Mouse (Mus musculus) gastrocnemius, postnatal 10 days (tissue): Measurements from ENCODE around the gene Bnc2. TPM values are rescaled to one million over a fixed set of nuclear protein-coding genes. Genes with fewer than 3 reads are reported as not detected.
A peak's percentile ranks its signal among the peaks of the same experiment; 100 is the strongest.

Experiments
- DNase-seq: peaks from one replicate; pipeline ENCODE4 v3.0.0; 2021; ENCODE audit warnings: mixed read lengths
- total RNA-seq, 2 experiments: library from RNA; stranded (reverse); gene quantifications; 2 replicates each; pipeline ENCODE4 v1.2.3; 2021

Gene Bnc2
- total RNA-seq, 2 experiments from 2014 or later, result 8.0 to 11.0 TPM

DNA sequence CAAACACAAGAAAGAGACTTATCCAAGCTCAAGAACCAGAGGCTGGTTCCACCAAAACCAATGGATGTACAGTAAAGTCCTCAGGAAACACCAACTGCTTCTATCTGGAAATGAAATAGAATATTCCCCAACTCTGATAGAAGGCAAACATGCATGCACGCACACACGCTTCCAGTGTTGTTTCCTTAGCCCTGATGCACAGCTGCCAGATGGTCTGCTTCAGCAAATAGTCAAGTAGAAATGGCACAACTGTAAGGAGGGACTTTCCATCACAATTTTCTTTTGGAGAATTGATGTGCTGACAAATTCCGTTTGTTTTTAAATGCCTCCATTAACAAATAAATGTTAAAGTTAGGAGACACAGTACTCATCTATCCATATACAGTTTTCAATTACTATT is 247.1 kb downstream of the Bnc2 start:
- no peak for DNase-seq

GRCm38 (mm10) chr4:84411431-84411830 is 263.6 kb downstream of the Bnc2 start:
- DNase-seq, result no peak

DNA sequence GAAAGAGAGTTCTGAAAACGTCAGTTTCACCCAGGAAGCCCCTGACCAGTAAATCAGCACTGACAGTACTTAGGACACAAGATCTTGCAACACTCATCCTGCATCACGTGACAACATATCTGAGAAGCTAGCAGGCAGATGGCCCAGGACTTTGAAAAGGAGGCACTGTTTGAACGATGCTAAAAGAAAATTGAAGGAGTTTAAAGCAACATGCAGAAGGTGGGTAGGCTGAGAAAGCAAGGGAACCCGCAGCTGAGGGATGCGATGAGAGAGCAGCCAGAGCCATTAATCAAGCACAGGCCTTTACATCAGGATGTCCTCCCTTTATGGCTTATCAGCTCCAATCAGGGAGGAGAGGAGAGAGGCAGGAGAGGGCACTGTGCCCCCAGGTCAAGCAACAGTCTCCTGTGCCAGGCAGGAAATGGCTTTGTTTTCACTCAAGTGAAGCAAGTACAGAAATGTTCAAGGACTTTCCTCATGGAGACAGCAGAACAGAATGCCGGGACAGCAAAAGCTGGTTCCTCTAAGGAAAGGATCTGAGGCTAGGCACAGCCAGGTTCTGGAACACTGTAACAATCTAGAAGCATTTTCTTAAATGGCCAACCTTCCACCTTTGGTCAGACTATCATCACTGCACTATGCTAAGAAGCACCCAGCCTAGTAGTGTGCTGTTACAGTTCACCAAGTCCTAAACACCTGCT is 267.6 kb downstream of the Bnc2 start:
- DNase-seq, result no peak

DNA sequence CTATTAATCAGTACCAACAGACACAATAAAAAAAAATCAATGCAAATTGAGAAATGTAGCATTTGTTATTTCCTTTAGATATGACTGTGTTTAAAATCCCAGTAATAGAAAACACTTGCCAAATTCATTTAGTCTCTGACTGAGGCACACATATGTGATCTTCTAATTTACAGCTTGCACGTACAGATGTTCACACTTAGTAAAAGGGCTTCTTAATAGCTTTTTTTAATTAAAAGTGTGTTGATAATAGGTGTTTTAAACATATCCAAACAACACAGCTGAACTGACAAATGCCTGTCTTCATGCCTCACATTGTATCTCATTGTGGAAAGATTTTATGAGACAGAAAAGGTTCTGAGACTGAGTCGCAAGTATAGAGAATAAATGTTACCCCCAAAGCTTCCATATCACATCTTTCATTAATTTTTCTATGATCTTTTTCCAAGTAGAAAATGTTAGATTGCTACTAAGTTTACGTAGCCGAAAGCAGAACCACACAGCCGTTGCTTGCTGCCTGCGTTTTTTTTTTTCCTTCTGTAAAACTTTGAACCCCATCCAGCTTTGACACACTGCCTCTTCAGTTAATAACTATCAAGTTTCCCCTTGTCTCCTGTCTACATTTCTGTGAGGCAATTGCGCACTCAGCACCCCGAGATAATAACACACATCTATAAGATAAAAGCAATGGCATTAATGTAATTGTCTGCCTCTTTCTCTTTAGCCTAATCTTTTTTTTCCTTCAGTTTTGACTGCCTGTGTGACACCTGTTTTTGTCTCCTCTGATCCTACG is 271.5 kb downstream of the Bnc2 start:
- no peak for DNase-seq

DNA sequence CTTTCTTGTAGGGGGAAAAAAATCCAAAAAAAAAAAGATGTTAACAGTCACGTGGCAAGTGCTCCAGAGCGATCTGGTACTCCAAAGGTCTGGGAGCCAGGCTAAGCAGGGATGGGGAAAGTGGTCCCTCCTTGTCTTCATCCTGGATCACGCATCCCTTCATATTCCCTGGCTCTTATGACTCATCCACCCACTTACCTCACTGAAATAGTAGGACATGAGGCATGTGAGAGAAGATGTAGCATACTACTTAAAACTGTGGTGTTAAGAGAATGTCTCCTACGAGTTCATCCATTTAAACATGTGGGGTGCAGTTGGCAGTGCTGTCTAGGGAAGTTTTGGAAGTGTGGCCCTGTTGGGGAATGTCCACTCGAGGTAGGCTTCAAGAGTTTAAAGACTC is 286.1 kb downstream of the Bnc2 start:
- DNase-seq, result no peak

GRCm38 (mm10) chr4:84385156-84385555 is 289.9 kb downstream of the Bnc2 start:
- DNase-seq, result no peak

DNA sequence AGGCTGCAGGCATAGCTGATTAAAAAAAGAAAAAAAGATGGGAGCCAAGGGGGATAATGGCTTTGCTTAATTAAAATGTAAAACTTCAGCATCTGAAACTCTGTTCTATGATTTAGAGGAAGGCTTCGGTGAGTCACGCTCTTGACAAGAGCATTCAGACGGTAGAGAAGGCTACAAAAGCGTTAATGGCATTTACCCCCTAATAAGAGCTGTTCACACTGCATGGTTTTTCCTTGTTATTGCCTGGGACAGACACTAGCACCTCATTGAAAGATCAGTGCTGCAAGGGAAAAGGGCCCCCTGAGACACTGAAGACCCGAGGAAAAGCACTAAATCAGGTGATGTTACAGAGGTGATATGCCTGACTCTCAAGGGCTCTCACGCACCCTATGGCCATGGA is 295.8 kb downstream of the Bnc2 start:
- no peak for DNase-seq

GRCm38 (mm10) chr4:84377513-84377912 is 297.6 kb downstream of the Bnc2 start:
- DNase-seq, result no peak

- DNase-seq, result peak; percentile 12
Measured at GRCm38 (mm10) chr4:84362337-84362823, 312.7 kb downstream of the Bnc2 start.

- DNase-seq, result no peak
Measured at GRCm38 (mm10) chr4:84361165-84361564, 313.9 kb downstream of the Bnc2 start.

DNA sequence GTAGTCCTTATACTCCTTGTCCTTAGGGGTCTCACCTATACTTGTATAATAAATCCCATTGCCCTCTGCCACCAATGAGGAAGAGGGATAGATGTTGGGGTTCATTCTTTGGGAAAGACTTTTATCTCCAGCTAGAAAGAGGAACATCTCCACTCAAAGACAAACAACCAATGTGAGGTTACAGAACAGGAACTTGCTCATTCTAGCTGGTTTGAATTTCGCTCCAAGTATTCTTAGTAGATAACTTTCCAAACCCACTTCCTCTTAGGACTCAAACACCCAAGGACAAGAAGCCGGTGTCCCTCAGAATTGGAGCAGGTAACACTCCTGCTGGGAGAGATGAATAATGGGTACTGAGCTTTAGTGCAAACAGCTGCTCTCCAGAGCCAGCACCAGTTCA is 315.1 kb downstream of the Bnc2 start:
- no peak for DNase-seq

DNA sequence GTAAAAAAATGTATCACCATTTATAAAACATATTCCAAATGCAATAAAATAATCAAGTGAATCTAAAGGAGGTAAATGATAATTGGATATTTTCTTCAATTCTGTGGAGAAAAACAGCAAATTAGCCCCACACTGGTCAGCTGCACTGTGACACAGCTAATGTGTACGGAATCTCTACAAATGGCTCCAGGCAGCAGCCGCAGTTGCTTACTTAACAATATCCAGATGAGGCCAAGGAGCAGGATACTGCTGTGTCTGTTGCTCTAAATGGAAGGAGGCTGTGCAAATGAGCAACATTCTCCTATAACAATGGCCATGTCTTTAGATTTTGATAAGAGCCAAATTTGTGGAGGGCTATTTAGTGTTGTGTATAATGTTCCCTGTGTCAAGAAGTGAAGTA is 316.9 kb downstream of the Bnc2 start:
- DNase-seq, result no peak

GRCm38 (mm10) chr4:84357382-84357781 is 317.7 kb downstream of the Bnc2 start:
- no peak for DNase-seq

DNA sequence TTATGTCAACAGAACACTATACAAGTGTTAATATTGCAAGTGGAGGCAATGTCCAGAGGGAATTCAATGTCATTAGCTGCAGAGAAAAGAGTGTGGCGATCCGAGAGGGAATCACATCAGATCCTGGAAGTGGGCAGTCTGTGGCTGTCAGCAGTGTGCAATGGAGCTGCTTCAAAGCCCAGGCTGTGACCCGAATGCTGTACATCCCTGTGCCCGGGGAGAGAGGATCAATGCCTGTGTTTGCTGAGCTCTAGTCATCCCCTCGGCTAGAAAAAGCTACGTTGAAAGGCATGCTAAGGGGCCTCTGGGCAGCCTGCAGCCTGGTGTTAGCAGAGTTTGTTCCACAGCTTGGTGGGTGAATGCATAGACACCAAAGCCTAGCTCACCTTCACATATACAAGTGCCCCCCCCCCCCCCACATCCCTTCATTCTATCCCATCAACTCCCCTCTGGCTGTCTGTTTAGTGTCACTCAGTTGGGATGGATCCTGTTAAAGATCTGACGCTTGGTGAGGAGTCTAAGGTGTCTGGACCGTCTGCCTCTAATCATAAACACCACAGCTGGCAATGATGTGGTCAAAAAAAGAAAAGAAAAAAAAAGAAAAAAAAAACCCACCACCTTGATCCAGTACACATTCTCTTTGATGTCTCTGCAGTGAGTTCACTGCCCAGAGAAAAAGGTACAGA is 318.5 kb downstream of the Bnc2 start:
- DNase-seq, result no peak

DNA sequence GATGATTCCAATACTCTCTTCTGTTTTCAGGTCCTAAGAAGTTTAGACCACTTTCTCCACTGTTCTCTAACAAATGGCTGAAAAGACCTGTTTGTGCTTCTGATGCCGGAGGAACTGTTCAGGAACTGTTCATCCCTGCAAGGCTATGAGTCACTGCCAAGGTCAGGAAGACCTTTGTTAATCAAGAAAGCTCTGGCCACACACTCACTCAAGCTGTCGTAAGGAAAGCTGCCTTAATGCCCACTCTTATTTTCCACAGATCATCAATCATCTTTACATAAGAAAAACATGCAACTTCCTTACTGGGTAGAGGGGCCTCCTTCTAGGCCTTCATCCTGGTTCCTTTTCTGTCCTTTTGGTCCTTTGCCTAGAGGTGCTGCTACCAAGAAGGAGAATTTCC is 322.4 kb downstream of the Bnc2 start:
- DNase-seq, result no peak

GRCm38 (mm10) chr4:84349536-84349935 is 325.5 kb downstream of the Bnc2 start:
- no peak for DNase-seq

GRCm38 (mm10) chr4:84339172-84339571 is 335.9 kb downstream of the Bnc2 start:
- DNase-seq, result no peak

DNA sequence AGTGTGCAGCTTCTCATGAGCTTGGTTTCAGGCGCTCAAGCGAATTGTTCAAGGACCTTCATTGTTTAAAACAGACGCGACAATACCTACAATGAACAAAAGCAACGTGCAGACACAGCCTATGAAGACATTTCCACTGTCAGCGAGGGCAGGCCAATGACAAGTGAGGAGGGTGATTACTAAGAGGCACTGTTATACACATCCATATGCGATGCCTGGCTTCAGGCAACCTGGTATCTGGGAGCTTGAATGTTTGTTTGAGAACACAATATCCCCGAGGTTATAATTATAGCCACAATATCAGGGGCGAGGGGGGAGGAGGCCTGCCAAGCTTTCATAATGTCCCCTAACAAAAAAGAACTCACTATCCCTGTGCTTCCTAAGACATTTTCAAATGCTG is 343.1 kb downstream of the Bnc2 start:
- no peak for DNase-seq

- DNase-seq, result no peak
Measured at GRCm38 (mm10) chr4:84331450-84331849, 343.6 kb downstream of the Bnc2 start.

DNA sequence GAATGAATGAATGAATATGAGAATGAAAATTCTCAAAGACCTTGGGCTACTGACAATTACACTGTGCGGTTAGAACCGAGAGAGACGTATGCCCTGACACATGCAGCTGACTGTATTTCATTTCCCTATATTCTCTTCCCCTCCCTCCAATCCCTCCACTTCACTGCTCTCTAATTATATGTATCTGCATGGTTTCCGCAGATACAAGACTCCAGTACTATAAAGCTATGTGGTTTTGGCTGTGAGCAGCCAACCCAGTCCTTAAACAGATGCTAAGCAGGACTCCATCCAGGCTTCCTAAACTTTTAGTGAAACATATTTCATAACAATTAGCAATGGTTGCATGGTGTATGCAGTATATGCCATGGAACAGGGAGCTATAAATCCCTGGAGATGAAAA is 344.6 kb downstream of the Bnc2 start:
- no peak for DNase-seq

DNA sequence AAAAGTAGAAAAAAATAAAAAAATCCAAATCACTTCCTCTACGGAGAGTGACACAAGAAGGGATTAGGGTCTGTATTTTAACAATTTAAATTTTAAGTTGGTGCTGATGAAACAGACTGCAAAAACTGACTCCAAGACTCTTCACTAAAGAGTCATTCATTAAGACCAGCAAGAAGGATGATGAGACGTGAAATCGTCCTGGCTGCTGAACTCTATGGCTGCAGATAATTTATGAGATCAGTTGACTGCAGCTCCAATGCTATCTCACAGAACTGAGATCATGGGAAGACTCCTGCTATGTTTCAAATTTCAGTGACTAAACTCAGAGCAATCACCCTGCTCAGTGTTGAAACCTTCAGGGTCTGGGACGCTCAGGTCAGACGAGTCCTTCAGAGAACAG is 345.4 kb downstream of the Bnc2 start:
- DNase-seq, result no peak

- DNase-seq, result no peak
Measured at GRCm38 (mm10) chr4:84324371-84324770, 350.7 kb downstream of the Bnc2 start.

- no peak for DNase-seq
Measured at GRCm38 (mm10) chr4:84321598-84321997, 353.5 kb downstream of the Bnc2 start.
